Mouse (Mus musculus): ENCODE data around the gene Zfp992. TPM values are rescaled to one million over a fixed set of nuclear protein-coding genes. Genes with fewer than 3 reads are reported as not detected.
"Not testable (repeated sequence)": the region's sequence is repeated elsewhere in the genome, so short reads cannot be mapped to it uniquely, and the experiment has no call there.

The Zfp992 gene
- 2.1 and 2.3 TPM in 2 replicates for total RNA-seq (2012; rRNA removed)
- polyA plus RNA-seq (2012; ENCODE audit: insufficient read depth in 1 of 2, insufficient read length in 2 of 2, low read depth in 1 of 2, low replicate concordance in 2 of 2, missing spikeins in 1 of 2): 1 to 10 TPM in 1 of 2 experiments, not detected in 1; 1.7 TPM

DNA sequence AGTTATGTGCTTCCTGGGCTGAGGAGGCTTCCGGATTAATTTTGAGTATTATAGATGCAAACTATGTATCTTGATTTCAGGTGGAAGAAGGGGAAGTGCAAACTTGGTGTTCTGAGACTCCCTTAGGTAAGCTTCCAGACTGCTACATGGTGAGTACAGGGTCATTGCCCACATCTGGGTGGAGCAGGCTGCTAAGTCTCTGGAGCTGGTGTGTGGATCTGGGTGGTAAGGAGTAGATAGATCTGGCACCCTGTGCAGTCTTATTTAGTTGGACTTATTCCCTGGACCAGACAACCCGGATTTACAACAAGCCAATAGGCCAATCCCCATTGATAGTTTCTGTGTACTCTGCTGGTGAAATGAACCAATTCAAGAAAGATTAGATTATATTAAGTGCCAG lies at the start of gene Zfp992:
TSS of gene Zfp992 (plus strand) at position 74 of the 400 bp plus-strand sequence.
- H3K79me2 ChIP-seq (ENCODE audit: control insufficient read depth, insufficient read depth, low read length, poor library complexity); H3K9me3 ChIP-seq (replicated peaks; ENCODE audit: insufficient read depth, low read length); H3K27me3 ChIP-seq (ENCODE audit: control insufficient read depth in 1 of 2, insufficient read depth in 2 of 2, low read length in 2 of 2); DNase-seq (ENCODE audit: low read depth, low spot score); H3K4me3 ChIP-seq (ENCODE audit: control insufficient read depth in 1 of 2, insufficient read depth in 1 of 2, low read depth in 2 of 2, low read length in 2 of 2); H3K36me3 ChIP-seq (ENCODE audit: control insufficient read depth in 1 of 2, insufficient read depth in 2 of 2, low read length in 2 of 2); H3K27ac ChIP-seq (ENCODE audit: control insufficient read depth, low read depth, low read length); H3K4me1 ChIP-seq (ENCODE audit: control insufficient read depth in 1 of 2, insufficient read depth in 2 of 2, low read length in 2 of 2); H3K9ac ChIP-seq (ENCODE audit: control insufficient read depth, low read depth, low read length, poor library complexity, severe bottlenecking): not testable (repeated sequence)

DNA sequence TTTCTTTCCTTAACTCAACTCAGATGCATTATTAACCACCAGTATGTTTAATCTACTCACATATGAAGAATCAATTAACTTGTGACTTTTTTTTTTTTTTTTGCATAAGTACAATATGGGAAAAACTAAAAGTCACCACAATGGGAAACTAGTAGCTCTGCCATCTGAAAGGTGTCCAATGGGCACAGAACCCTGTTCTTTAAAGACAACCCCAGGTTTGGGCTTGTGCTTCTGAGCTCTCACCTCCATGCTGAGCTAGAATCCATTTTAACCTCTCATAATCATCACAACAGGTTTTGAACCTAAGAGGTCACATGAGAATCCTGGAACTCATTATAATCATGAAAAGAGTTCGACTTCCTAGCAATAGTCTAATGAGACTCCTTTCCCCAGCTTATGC lies 19.4 kb upstream of the Zfp992 start:
- DNase-seq (ENCODE audit: low read depth, low spot score); H3K4me3 ChIP-seq (ENCODE audit: control insufficient read depth in 1 of 2, insufficient read depth in 1 of 2, low read depth in 2 of 2, low read length in 2 of 2); H3K27me3 ChIP-seq (ENCODE audit: control insufficient read depth in 1 of 2, insufficient read depth in 2 of 2, low read length in 2 of 2); H3K36me3 ChIP-seq (ENCODE audit: control insufficient read depth in 1 of 2, insufficient read depth in 2 of 2, low read length in 2 of 2); H3K27ac ChIP-seq (ENCODE audit: control insufficient read depth, low read depth, low read length); H3K9me3 ChIP-seq (replicated peaks; ENCODE audit: insufficient read depth, low read length); H3K79me2 ChIP-seq (ENCODE audit: control insufficient read depth, insufficient read depth, low read length, poor library complexity); H3K9ac ChIP-seq (ENCODE audit: control insufficient read depth, low read depth, low read length, poor library complexity, severe bottlenecking); H3K4me1 ChIP-seq (ENCODE audit: control insufficient read depth in 1 of 2, insufficient read depth in 2 of 2, low read length in 2 of 2): not testable (repeated sequence)

DNA sequence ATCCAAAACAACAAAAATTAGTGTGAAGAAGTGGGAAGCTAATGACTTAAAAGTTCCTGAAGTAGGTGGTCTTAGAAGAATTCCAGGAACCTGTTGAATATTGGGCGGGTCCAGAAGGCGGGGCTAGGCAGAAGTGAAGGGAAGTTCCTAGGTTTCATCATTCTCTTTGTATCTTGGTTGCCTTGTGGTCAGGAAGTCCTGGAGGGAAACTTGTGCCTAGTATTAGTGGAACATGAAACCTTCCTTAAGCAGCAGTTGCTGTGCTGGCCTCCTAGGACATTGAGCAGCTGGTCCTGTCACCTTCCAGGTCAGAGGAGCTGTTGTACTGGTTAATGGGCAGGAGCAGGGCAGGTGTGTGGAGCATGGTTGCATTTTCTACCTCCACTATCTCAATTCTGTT lies 17.9 kb upstream of the Zfp992 start:
- H3K27me3 ChIP-seq (ENCODE audit: control insufficient read depth in 1 of 2, insufficient read depth in 2 of 2, low read length in 2 of 2); H3K27ac ChIP-seq (ENCODE audit: control insufficient read depth, low read depth, low read length); H3K9me3 ChIP-seq (replicated peaks; ENCODE audit: insufficient read depth, low read length); H3K4me1 ChIP-seq (ENCODE audit: control insufficient read depth in 1 of 2, insufficient read depth in 2 of 2, low read length in 2 of 2); H3K36me3 ChIP-seq (ENCODE audit: control insufficient read depth in 1 of 2, insufficient read depth in 2 of 2, low read length in 2 of 2); DNase-seq (ENCODE audit: low read depth, low spot score); H3K4me3 ChIP-seq (ENCODE audit: control insufficient read depth in 1 of 2, insufficient read depth in 1 of 2, low read depth in 2 of 2, low read length in 2 of 2); H3K79me2 ChIP-seq (ENCODE audit: control insufficient read depth, insufficient read depth, low read length, poor library complexity); H3K9ac ChIP-seq (ENCODE audit: control insufficient read depth, low read depth, low read length, poor library complexity, severe bottlenecking): not testable (repeated sequence)

DNA sequence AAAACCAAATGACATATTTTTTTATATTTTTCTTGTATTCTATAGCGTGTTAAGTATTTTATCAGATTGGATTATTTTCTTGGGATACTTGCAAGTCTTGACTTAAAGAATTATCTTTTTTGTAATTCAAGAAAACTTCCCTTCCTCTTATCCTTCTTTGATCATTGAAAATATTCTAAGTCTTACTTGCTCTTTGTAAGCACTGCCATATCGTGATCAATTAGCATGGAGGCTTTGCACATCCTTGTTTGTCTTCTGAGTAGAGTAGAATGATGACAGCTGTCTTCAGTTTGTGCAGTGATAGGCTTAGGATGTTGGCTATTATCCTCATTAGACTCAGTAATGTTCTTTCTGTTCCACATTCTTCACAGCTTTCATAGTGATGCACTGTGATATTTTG lies 13.3 kb upstream of the Zfp992 start:
- not testable (repeated sequence) for H3K36me3 ChIP-seq (ENCODE audit: control insufficient read depth in 1 of 2, insufficient read depth in 2 of 2, low read length in 2 of 2); DNase-seq (ENCODE audit: low read depth, low spot score); H3K9me3 ChIP-seq (replicated peaks; ENCODE audit: insufficient read depth, low read length); H3K9ac ChIP-seq (ENCODE audit: control insufficient read depth, low read depth, low read length, poor library complexity, severe bottlenecking); H3K4me3 ChIP-seq (ENCODE audit: control insufficient read depth in 1 of 2, insufficient read depth in 1 of 2, low read depth in 2 of 2, low read length in 2 of 2); H3K27ac ChIP-seq (ENCODE audit: control insufficient read depth, low read depth, low read length); H3K4me1 ChIP-seq (ENCODE audit: control insufficient read depth in 1 of 2, insufficient read depth in 2 of 2, low read length in 2 of 2); H3K79me2 ChIP-seq (ENCODE audit: control insufficient read depth, insufficient read depth, low read length, poor library complexity); H3K27me3 ChIP-seq (ENCODE audit: control insufficient read depth in 1 of 2, insufficient read depth in 2 of 2, low read length in 2 of 2)

DNA sequence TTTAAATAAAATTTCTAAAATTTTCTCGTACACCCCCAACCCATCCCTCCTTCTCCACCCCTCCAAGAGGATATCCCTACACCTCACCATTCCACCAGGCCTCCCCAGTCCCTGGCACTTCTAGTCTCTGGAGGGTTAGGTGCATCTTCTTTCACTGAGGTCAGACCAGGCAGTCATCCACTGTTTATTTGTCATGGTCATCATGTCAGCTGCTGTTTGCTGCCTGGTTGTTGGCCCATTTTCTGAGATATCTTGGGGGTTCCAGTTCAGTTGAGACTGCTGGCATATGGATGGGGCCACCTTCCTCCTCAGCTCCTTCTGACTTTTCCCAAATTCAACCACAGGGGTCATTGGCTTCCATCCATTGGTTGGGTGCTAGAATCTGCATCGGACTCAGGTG lies 11.6 kb upstream of the Zfp992 start:
- not testable (repeated sequence) for H3K27me3 ChIP-seq (ENCODE audit: control insufficient read depth in 1 of 2, insufficient read depth in 2 of 2, low read length in 2 of 2); H3K9ac ChIP-seq (ENCODE audit: control insufficient read depth, low read depth, low read length, poor library complexity, severe bottlenecking); H3K4me1 ChIP-seq (ENCODE audit: control insufficient read depth in 1 of 2, insufficient read depth in 2 of 2, low read length in 2 of 2); H3K36me3 ChIP-seq (ENCODE audit: control insufficient read depth in 1 of 2, insufficient read depth in 2 of 2, low read length in 2 of 2); H3K9me3 ChIP-seq (replicated peaks; ENCODE audit: insufficient read depth, low read length); H3K27ac ChIP-seq (ENCODE audit: control insufficient read depth, low read depth, low read length); DNase-seq (ENCODE audit: low read depth, low spot score); H3K4me3 ChIP-seq (ENCODE audit: control insufficient read depth in 1 of 2, insufficient read depth in 1 of 2, low read depth in 2 of 2, low read length in 2 of 2); H3K79me2 ChIP-seq (ENCODE audit: control insufficient read depth, insufficient read depth, low read length, poor library complexity)

DNA sequence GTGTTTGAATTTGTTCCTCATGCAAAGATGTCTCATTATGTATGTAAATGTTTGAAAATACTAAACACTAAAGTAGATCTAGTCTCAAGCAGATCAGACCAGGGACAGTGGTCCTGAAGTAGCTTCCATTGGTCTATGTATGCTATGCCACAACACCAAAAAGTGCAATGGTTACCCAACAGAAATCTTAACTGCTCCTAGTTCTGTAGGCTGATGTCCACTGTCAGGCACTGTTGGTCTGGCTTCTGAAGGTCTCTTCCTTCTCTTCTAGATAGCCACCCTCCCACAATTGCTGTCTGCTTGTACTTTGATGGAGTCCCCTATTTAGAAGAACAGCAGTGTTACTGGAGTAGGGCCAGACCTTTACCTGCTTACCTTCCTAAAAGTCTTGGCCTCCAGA lies 4.5 kb upstream of the Zfp992 start:
- not testable (repeated sequence) for H3K4me3 ChIP-seq (ENCODE audit: control insufficient read depth in 1 of 2, insufficient read depth in 1 of 2, low read depth in 2 of 2, low read length in 2 of 2); H3K27me3 ChIP-seq (ENCODE audit: control insufficient read depth in 1 of 2, insufficient read depth in 2 of 2, low read length in 2 of 2); DNase-seq (ENCODE audit: low read depth, low spot score); H3K9ac ChIP-seq (ENCODE audit: control insufficient read depth, low read depth, low read length, poor library complexity, severe bottlenecking); H3K79me2 ChIP-seq (ENCODE audit: control insufficient read depth, insufficient read depth, low read length, poor library complexity); H3K27ac ChIP-seq (ENCODE audit: control insufficient read depth, low read depth, low read length); H3K4me1 ChIP-seq (ENCODE audit: control insufficient read depth in 1 of 2, insufficient read depth in 2 of 2, low read length in 2 of 2); H3K36me3 ChIP-seq (ENCODE audit: control insufficient read depth in 1 of 2, insufficient read depth in 2 of 2, low read length in 2 of 2); H3K9me3 ChIP-seq (replicated peaks; ENCODE audit: insufficient read depth, low read length)

DNA sequence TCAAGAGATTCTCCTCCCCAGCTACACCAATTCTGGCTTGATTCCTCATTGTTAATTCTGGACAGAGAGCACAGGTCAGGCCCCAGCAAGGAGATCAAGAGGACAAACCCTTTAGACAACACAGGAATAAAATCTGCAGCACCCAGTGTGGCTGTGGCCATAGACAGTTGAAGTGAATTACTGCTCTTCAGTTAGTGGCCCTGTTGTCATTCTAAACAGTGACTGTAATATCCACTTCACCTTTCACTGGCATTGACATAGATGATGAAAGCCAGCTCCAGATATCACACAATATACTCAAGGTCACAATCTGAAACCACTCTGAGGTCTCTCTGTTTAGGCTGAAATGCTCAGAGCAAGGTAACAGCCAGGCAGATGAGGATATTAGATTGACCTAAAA lies 3.7 kb upstream of the Zfp992 start:
- not testable (repeated sequence) for H3K27me3 ChIP-seq (ENCODE audit: control insufficient read depth in 1 of 2, insufficient read depth in 2 of 2, low read length in 2 of 2); H3K27ac ChIP-seq (ENCODE audit: control insufficient read depth, low read depth, low read length); H3K9me3 ChIP-seq (replicated peaks; ENCODE audit: insufficient read depth, low read length); DNase-seq (ENCODE audit: low read depth, low spot score); H3K36me3 ChIP-seq (ENCODE audit: control insufficient read depth in 1 of 2, insufficient read depth in 2 of 2, low read length in 2 of 2); H3K79me2 ChIP-seq (ENCODE audit: control insufficient read depth, insufficient read depth, low read length, poor library complexity); H3K9ac ChIP-seq (ENCODE audit: control insufficient read depth, low read depth, low read length, poor library complexity, severe bottlenecking); H3K4me3 ChIP-seq (ENCODE audit: control insufficient read depth in 1 of 2, insufficient read depth in 1 of 2, low read depth in 2 of 2, low read length in 2 of 2); H3K4me1 ChIP-seq (ENCODE audit: control insufficient read depth in 1 of 2, insufficient read depth in 2 of 2, low read length in 2 of 2)
